Mouse (Mus musculus): ENCODE results near the gene Pitpnc1. TPM values are rescaled to one million over a fixed set of nuclear protein-coding genes. Genes with fewer than 3 reads are reported as not detected.

Gene Pitpnc1
- polyA plus RNA-seq, 1 experiment = 0.74 TPM

- no peaks in the 10 kb centered on the region for H3K36me3 ChIP-seq (ENCODE audit: control insufficient read depth, insufficient read depth)
- H3K27me3 ChIP-seq (ENCODE audit: control insufficient read depth, insufficient read depth, insufficient read length) = no peaks in the 10 kb centered on the region
- no peak overlapping the region for H3K4me2 ChIP-seq (ENCODE audit: low read depth)
- H3K4me3 ChIP-seq = no peak overlapping the region
- no peaks in the 10 kb centered on the region for H3K79me2 ChIP-seq (ENCODE audit: control insufficient read depth, insufficient read depth)
- TF ChIP-seq MAX (IDR thresholded peaks at IDR 0.05; ENCODE audit: low read depth) = no peak
- TF ChIP-seq MYOG (IDR thresholded peaks at IDR 0.05; ENCODE audit: control insufficient read depth in 1 of 3, insufficient read depth in 1 of 3, insufficient read length in 2 of 3, low read depth in 2 of 3) = no peak
- no peak for TF ChIP-seq E2F4 (IDR thresholded peaks at IDR 0.05; ENCODE audit: insufficient read depth)
- TF ChIP-seq POLR2AphosphoS2 (IDR thresholded peaks at IDR 0.05; ENCODE audit: insufficient read length, low read depth) = no peak
- TF ChIP-seq USF1 (IDR thresholded peaks at IDR 0.05; ENCODE audit: low read depth) = no peak
- TF ChIP-seq CEBPB (IDR thresholded peaks at IDR 0.05; ENCODE audit: insufficient read depth, poor library complexity, severe bottlenecking) = no peak
- no peak for TF ChIP-seq TCF12 (IDR thresholded peaks at IDR 0.05; ENCODE audit: insufficient read depth, poor library complexity, severe bottlenecking)
- no peak for TF ChIP-seq POLR2A (IDR thresholded peaks at IDR 0.05; ENCODE audit: insufficient read length, low read depth)
- no peak overlapping the region for H3ac ChIP-seq (ENCODE audit: control insufficient read depth, insufficient read length)
These were observed 46.3 kb downstream of the Pitpnc1 start for GRCm38 (mm10) chr11:107424176-107424575.

GRCm38 (mm10) chr11:107422356-107422754 is 48.1 kb downstream of the Pitpnc1 start:
- no peaks in the 10 kb centered on the region for H3K79me2 ChIP-seq (ENCODE audit: control insufficient read depth, insufficient read depth)
- TF ChIP-seq SRF (IDR thresholded peaks at IDR 0.05; ENCODE audit: control insufficient read depth, insufficient read length, low read depth) = no peak
- H3K36me3 ChIP-seq (ENCODE audit: control insufficient read depth, insufficient read depth) = no peaks in the 10 kb centered on the region
- no peak overlapping the region for H3K4me3 ChIP-seq
- H3K4me2 ChIP-seq (ENCODE audit: low read depth) = no peak overlapping the region
- H3ac ChIP-seq (ENCODE audit: control insufficient read depth, insufficient read length) = no peak overlapping the region
- no peaks in the 10 kb centered on the region for H3K27me3 ChIP-seq (ENCODE audit: control insufficient read depth, insufficient read depth, insufficient read length)

- TF ChIP-seq SRF (IDR thresholded peaks at IDR 0.05; ENCODE audit: control insufficient read depth, insufficient read length, low read depth) = no peak
- TF ChIP-seq MYOG (IDR thresholded peaks at IDR 0.05; ENCODE audit: control insufficient read depth in 1 of 3, insufficient read depth in 1 of 3, insufficient read length in 2 of 3, low read depth in 2 of 3) = no peak
- TF ChIP-seq MYOD1 (IDR thresholded peaks at IDR 0.05; ENCODE audit: control insufficient read depth in 1 of 3, insufficient read length in 2 of 3, low read depth in 2 of 3) = no peak
- no peak for TF ChIP-seq E2F4 (IDR thresholded peaks at IDR 0.05; ENCODE audit: insufficient read depth)
- no peak for TF ChIP-seq REST (IDR thresholded peaks at IDR 0.05; ENCODE audit: insufficient read depth, insufficient read length)
- TF ChIP-seq MAX (IDR thresholded peaks at IDR 0.05; ENCODE audit: low read depth) = no peak
- no peak for TF ChIP-seq POLR2A (IDR thresholded peaks at IDR 0.05; ENCODE audit: insufficient read length, low read depth)
- Histone ChIP-seq H3K4me2 (ENCODE audit: low read depth) (no peak overlapping the region), H3K27me3 (ENCODE audit: control insufficient read depth, insufficient read depth, insufficient read length) (no peaks in the 10 kb centered on the region), H3K36me3 (ENCODE audit: control insufficient read depth, insufficient read depth) (no peaks in the 10 kb centered on the region), H3K79me2 (ENCODE audit: control insufficient read depth, insufficient read depth) (no peaks in the 10 kb centered on the region), H3ac (ENCODE audit: control insufficient read depth, insufficient read length) (no peak overlapping the region), H3K4me3 (no peak overlapping the region)
These were observed 48.6 kb downstream of the Pitpnc1 start for GRCm38 (mm10) chr11:107421751-107422355.

GRCm38 (mm10) chr11:107419925-107420324 is 50.6 kb downstream of the Pitpnc1 start:
- no peak overlapping the region for H3ac ChIP-seq (ENCODE audit: control insufficient read depth, insufficient read length)
- H3K36me3 ChIP-seq (ENCODE audit: control insufficient read depth, insufficient read depth) = no peaks in the 10 kb centered on the region
- no peak overlapping the region for H3K4me3 ChIP-seq
- no peak overlapping the region for H3K4me2 ChIP-seq (ENCODE audit: low read depth)
- H3K27me3 ChIP-seq (ENCODE audit: control insufficient read depth, insufficient read depth, insufficient read length) = no peaks in the 10 kb centered on the region
- TF ChIP-seq SRF (IDR thresholded peaks at IDR 0.05; ENCODE audit: control insufficient read depth, insufficient read length, low read depth) (no peak), REST (IDR thresholded peaks at IDR 0.05; ENCODE audit: insufficient read depth, insufficient read length) (no peak), USF1 (IDR thresholded peaks at IDR 0.05; ENCODE audit: low read depth) (no peak), E2F4 (IDR thresholded peaks at IDR 0.05; ENCODE audit: insufficient read depth) (no peak), MAX (IDR thresholded peaks at IDR 0.05; ENCODE audit: low read depth) (no peak), CEBPB (IDR thresholded peaks at IDR 0.05; ENCODE audit: insufficient read depth, poor library complexity, severe bottlenecking) (no peak), MYOG (IDR thresholded peaks at IDR 0.05; ENCODE audit: control insufficient read depth in 1 of 3, insufficient read depth in 1 of 3, insufficient read length in 2 of 3, low read depth in 2 of 3) (no peak), POLR2A (IDR thresholded peaks at IDR 0.05; ENCODE audit: insufficient read length, low read depth) (no peak), POLR2AphosphoS2 (IDR thresholded peaks at IDR 0.05; ENCODE audit: insufficient read length, low read depth) (no peak), TCF3 (IDR thresholded peaks at IDR 0.05; ENCODE audit: insufficient read length, low read depth) (no peak), TCF12 (IDR thresholded peaks at IDR 0.05; ENCODE audit: insufficient read depth, poor library complexity, severe bottlenecking) (no peak)
- no peaks in the 10 kb centered on the region for H3K79me2 ChIP-seq (ENCODE audit: control insufficient read depth, insufficient read depth)

- no peak overlapping the region for H3K4me3 ChIP-seq
These were observed 53.4 kb downstream of the Pitpnc1 start for GRCm38 (mm10) chr11:107417041-107417583.

More at GRCm38 (mm10) chr11:107417041-107417583, 53.4 kb downstream of the Pitpnc1 start:
- TF ChIP-seq TCF3 (IDR thresholded peaks at IDR 0.05; ENCODE audit: insufficient read length, low read depth) = no peak
- Histone ChIP-seq H3K36me3 (ENCODE audit: control insufficient read depth, insufficient read depth) (no peaks in the 10 kb centered on the region), H3K27me3 (ENCODE audit: control insufficient read depth, insufficient read depth, insufficient read length) (peaks cover 6% of the 10 kb centered on the region), H3ac (ENCODE audit: control insufficient read depth, insufficient read length) (no peak overlapping the region), H3K4me2 (ENCODE audit: low read depth) (no peak overlapping the region), H3K79me2 (ENCODE audit: control insufficient read depth, insufficient read depth) (no peaks in the 10 kb centered on the region)
